Mouse (Mus musculus): ENCODE data around the gene Fryl. TPM values are rescaled to one million over a fixed set of nuclear protein-coding genes. Genes with fewer than 3 reads are reported as not detected.

Fryl gene
- polyA plus RNA-seq, 1 experiment from 2014 or later: 36.8 TPM

- Histone ChIP-seq H3K4me1 (replicated peaks; ENCODE audit: control insufficient read depth, insufficient read depth, low read length) (peaks cover 22% of the 10 kb centered on the region), H3K9ac (ENCODE audit: low read length) (no peak overlapping the region), H3K27ac (ENCODE audit: low read depth) (no peak overlapping the region), H3K4me3 (ENCODE audit: low read depth, low read length) (no peak overlapping the region), H3K9me3 (ENCODE audit: control insufficient read depth, low read length) (no peaks in the 10 kb centered on the region), H3K4me2 (ENCODE audit: low read length) (no peak overlapping the region), H3K27me3 (replicated peaks; ENCODE audit: control insufficient read depth, insufficient read depth, low read length) (no peaks in the 10 kb centered on the region), H3K36me3 (ENCODE audit: control insufficient read depth, insufficient read depth, low read length) (no peaks in the 10 kb centered on the region)
- ATAC-seq (replicated peaks; ENCODE audit: low FRiP score, low TSS enrichment, low read depth) (no peak), DNase-seq (ENCODE audit: low spot score) (no peak)
- 54% methylated on average over 17 of the region's 17 CpGs for WGBS
These were observed 23.2 kb downstream of the Fryl start for GRCm38 (mm10) chr5:73233018-73233881.

- no peak for ATAC-seq (replicated peaks; ENCODE audit: low FRiP score, low TSS enrichment, low read depth)
- H3K36me3 ChIP-seq (ENCODE audit: control insufficient read depth, insufficient read depth, low read length): no peaks in the 10 kb centered on the region
- H3K27ac ChIP-seq (ENCODE audit: low read depth): no peak overlapping the region
- peaks cover 22% of the 10 kb centered on the region for H3K4me1 ChIP-seq (replicated peaks; ENCODE audit: control insufficient read depth, insufficient read depth, low read length)
- no peak overlapping the region for H3K9ac ChIP-seq (ENCODE audit: low read length)
- no peaks in the 10 kb centered on the region for H3K9me3 ChIP-seq (ENCODE audit: control insufficient read depth, low read length)
- H3K27me3 ChIP-seq (replicated peaks; ENCODE audit: control insufficient read depth, insufficient read depth, low read length): no peaks in the 10 kb centered on the region
- DNase-seq (ENCODE audit: low spot score): no peak
- no peak overlapping the region for H3K4me3 ChIP-seq (ENCODE audit: low read depth, low read length)
- WGBS: 27% methylated on average over 9 of the region's 9 CpGs
- no peak overlapping the region for H3K4me2 ChIP-seq (ENCODE audit: low read length)
These were observed 24.2 kb downstream of the Fryl start for GRCm38 (mm10) chr5:73232267-73232666.

GRCm38 (mm10) chr5:73231835-73232234, 24.6 kb downstream of the Fryl start:
- WGBS: 22% methylated on average over 6 of the region's 6 CpGs
- Histone ChIP-seq H3K4me3 (ENCODE audit: low read depth, low read length) (no peak overlapping the region), H3K9ac (ENCODE audit: low read length) (no peak overlapping the region), H3K9me3 (ENCODE audit: control insufficient read depth, low read length) (no peaks in the 10 kb centered on the region), H3K27ac (ENCODE audit: low read depth) (no peak overlapping the region), H3K4me1 (replicated peaks; ENCODE audit: control insufficient read depth, insufficient read depth, low read length) (peaks cover 19% of the 10 kb centered on the region), H3K4me2 (ENCODE audit: low read length) (no peak overlapping the region), H3K27me3 (replicated peaks; ENCODE audit: control insufficient read depth, insufficient read depth, low read length) (no peaks in the 10 kb centered on the region), H3K36me3 (ENCODE audit: control insufficient read depth, insufficient read depth, low read length) (no peaks in the 10 kb centered on the region)
- ATAC-seq (replicated peaks; ENCODE audit: low FRiP score, low TSS enrichment, low read depth) (no peak), DNase-seq (ENCODE audit: low spot score) (no peak)

- 67% methylated on average over 4 of the region's 4 CpGs for WGBS
- H3K9ac ChIP-seq (ENCODE audit: low read length): no peak overlapping the region
- no peaks in the 10 kb centered on the region for H3K9me3 ChIP-seq (ENCODE audit: control insufficient read depth, low read length)
- H3K4me2 ChIP-seq (ENCODE audit: low read length): no peak overlapping the region
- peaks cover 17% of the 10 kb centered on the region for H3K4me1 ChIP-seq (replicated peaks; ENCODE audit: control insufficient read depth, insufficient read depth, low read length)
- no peaks in the 10 kb centered on the region for H3K27me3 ChIP-seq (replicated peaks; ENCODE audit: control insufficient read depth, insufficient read depth, low read length)
- no peak overlapping the region for H3K4me3 ChIP-seq (ENCODE audit: low read depth, low read length)
- DNase-seq (ENCODE audit: low spot score) (no peak), ATAC-seq (replicated peaks; ENCODE audit: low FRiP score, low TSS enrichment, low read depth) (no peak)
- no peak overlapping the region for H3K27ac ChIP-seq (ENCODE audit: low read depth)
- no peaks in the 10 kb centered on the region for H3K36me3 ChIP-seq (ENCODE audit: control insufficient read depth, insufficient read depth, low read length)
These were observed 26.2 kb downstream of the Fryl start for GRCm38 (mm10) chr5:73230171-73230570.

- Histone ChIP-seq H3K4me1 (replicated peaks; ENCODE audit: control insufficient read depth, insufficient read depth, low read length) (peaks cover 17% of the 10 kb centered on the region), H3K27me3 (replicated peaks; ENCODE audit: control insufficient read depth, insufficient read depth, low read length) (no peaks in the 10 kb centered on the region), H3K4me2 (ENCODE audit: low read length) (no peak overlapping the region), H3K27ac (ENCODE audit: low read depth) (no peak overlapping the region), H3K9ac (ENCODE audit: low read length) (no peak overlapping the region), H3K9me3 (ENCODE audit: control insufficient read depth, low read length) (no peaks in the 10 kb centered on the region), H3K36me3 (ENCODE audit: control insufficient read depth, insufficient read depth, low read length) (no peaks in the 10 kb centered on the region), H3K4me3 (ENCODE audit: low read depth, low read length) (no peak overlapping the region)
- WGBS: 72% methylated on average over 6 of the region's 6 CpGs
- no peak for ATAC-seq (replicated peaks; ENCODE audit: low FRiP score, low TSS enrichment, low read depth)
- DNase-seq (ENCODE audit: low spot score): no peak
These were observed 27.0 kb downstream of the Fryl start for GRCm38 (mm10) chr5:73229467-73229866.

DNA sequence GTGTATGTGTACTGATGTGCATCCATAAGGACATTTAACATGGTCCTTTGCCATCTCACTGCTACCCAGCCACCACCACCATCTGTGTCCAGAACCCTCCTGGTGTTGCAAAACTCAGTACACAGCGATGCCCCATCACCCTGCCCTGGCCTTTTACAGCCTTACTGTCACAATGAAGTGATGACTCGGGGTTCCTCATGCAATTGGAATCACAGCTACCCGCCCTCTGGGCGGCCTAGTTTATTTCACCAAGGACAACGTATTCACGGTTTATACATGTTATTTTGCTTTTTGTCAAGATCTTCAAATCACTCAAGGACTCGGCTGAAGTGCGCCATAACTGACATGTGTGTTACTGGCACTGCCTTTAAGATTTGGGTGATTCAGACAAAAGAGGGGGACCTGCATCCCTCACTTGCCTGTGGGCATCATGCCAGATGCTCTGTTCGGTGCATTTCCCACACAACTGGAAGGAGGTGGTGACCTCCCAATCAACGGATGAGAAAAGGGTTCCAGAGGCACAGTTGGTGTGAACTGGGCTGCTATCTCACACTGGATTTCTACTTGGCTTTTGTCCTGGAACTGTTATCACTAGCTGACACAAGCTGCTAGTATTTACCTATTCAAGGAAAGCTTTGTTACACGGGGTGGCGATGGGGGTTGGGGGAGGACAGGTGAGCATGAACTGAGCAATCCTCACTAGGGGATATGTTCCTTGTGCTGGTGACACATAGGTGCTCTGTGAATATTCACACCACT, 27.9 kb downstream of the Fryl start:
- DNase-seq (ENCODE audit: low spot score) (no peak), ATAC-seq (replicated peaks; ENCODE audit: low FRiP score, low TSS enrichment, low read depth) (0 out of 2 replicates have a peak, but pooled peaks have one; percentile 36)
- Histone ChIP-seq H3K9me3 (ENCODE audit: control insufficient read depth, low read length) (no peaks in the 10 kb centered on the region), H3K27me3 (replicated peaks; ENCODE audit: control insufficient read depth, insufficient read depth, low read length) (no peaks in the 10 kb centered on the region), H3K36me3 (ENCODE audit: control insufficient read depth, insufficient read depth, low read length) (no peaks in the 10 kb centered on the region), H3K4me2 (ENCODE audit: low read length) (no peak overlapping the region), H3K9ac (ENCODE audit: low read length) (no peak overlapping the region), H3K27ac (ENCODE audit: low read depth) (no peak overlapping the region), H3K4me1 (replicated peaks; ENCODE audit: control insufficient read depth, insufficient read depth, low read length) (peaks cover 15% of the 10 kb centered on the region), H3K4me3 (ENCODE audit: low read depth, low read length) (no peak overlapping the region)
- WGBS: 75% methylated on average over 12 of the region's 12 CpGs

DNA sequence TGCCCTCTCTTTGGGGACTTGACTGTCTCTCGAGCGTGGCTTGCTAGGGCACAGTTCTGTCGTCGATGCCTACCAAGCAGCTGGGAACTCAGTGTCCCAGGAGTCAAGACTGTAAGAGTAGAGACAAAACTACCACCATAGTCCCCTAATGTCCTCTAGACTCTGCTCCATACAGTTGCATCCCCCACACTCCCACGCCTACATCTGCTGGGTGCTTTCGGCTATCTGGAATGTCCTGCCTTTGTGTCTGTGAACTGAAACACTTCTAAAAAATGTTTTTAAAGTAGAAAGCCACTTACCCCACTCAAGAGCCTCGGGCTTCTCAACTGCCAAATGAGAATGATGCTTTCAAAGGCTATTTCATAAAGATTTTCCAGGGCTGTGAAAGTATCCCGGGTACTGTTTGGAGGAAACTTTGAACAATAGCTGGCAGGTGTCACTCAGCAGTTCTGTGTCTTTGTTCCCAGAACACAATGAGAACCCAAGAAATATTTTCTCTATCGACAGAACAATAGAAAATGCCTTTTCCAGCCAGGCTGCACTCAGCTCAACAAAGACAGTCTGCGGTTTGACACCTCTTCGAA, 28.8 kb downstream of the Fryl start:
- no peak overlapping the region for H3K9ac ChIP-seq (ENCODE audit: low read length)
- H3K9me3 ChIP-seq (ENCODE audit: control insufficient read depth, low read length): no peaks in the 10 kb centered on the region
- ATAC-seq (replicated peaks; ENCODE audit: low FRiP score, low TSS enrichment, low read depth) (no peak), DNase-seq (ENCODE audit: low spot score) (no peak)
- no peaks in the 10 kb centered on the region for H3K36me3 ChIP-seq (ENCODE audit: control insufficient read depth, insufficient read depth, low read length)
- 81% methylated on average over 11 of the region's 11 CpGs for WGBS
- peaks cover 8% of the 10 kb centered on the region for H3K4me1 ChIP-seq (replicated peaks; ENCODE audit: control insufficient read depth, insufficient read depth, low read length)
- H3K27me3 ChIP-seq (replicated peaks; ENCODE audit: control insufficient read depth, insufficient read depth, low read length): no peaks in the 10 kb centered on the region
- no peak overlapping the region for H3K4me2 ChIP-seq (ENCODE audit: low read length)
- H3K27ac ChIP-seq (ENCODE audit: low read depth): no peak overlapping the region
- no peak overlapping the region for H3K4me3 ChIP-seq (ENCODE audit: low read depth, low read length)

DNA sequence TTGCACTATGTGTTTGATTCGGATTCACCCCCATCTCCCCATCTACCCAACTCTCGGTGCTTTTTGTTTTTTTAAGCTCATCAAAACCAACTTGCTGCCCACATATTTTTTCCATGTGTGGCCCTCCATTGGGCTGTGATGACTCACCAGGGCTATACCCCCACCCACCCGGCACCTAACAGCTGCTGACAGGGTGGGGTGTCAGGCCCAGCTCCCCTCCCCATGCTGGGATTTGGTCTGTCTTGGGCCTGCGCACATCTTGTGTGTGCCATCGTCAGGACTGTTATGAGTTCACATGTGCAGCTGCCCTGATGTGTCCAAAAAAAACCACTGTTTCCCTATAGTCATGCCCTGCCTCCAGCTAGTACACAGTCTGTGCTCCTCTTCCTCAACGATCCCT, 33.4 kb downstream of the Fryl start:
- no peak for ATAC-seq (replicated peaks; ENCODE audit: low FRiP score, low TSS enrichment, low read depth)
- no peaks in the 10 kb centered on the region for H3K4me1 ChIP-seq (replicated peaks; ENCODE audit: control insufficient read depth, insufficient read depth, low read length)
- no peak overlapping the region for H3K9ac ChIP-seq (ENCODE audit: low read length)
- DNase-seq (ENCODE audit: low spot score): no peak
- no peak overlapping the region for H3K4me3 ChIP-seq (ENCODE audit: low read depth, low read length)
- H3K27me3 ChIP-seq (replicated peaks; ENCODE audit: control insufficient read depth, insufficient read depth, low read length): no peaks in the 10 kb centered on the region
- no peaks in the 10 kb centered on the region for H3K9me3 ChIP-seq (ENCODE audit: control insufficient read depth, low read length)
- WGBS: 71% methylated on average over 6 of the region's 6 CpGs
- peaks cover 13% of the 10 kb centered on the region for H3K36me3 ChIP-seq (ENCODE audit: control insufficient read depth, insufficient read depth, low read length)
- no peak overlapping the region for H3K4me2 ChIP-seq (ENCODE audit: low read length)
- no peak overlapping the region for H3K27ac ChIP-seq (ENCODE audit: low read depth)
